Mouse (Mus musculus) embryo, embryonic 10.5 days (tissue): ENCODE data around the gene 2410004B18Rik.
"Not testable (repeated sequence)": the region's sequence is repeated elsewhere in the genome, so short reads cannot be mapped to it uniquely, and the experiment has no call there.

Experiments used
- DNase-seq: peaks from one replicate; pipeline ENCODE4 v3.0.0-alpha.2; 2015; ENCODE audit warnings: low spot score

2410004B18Rik gene

DNA sequence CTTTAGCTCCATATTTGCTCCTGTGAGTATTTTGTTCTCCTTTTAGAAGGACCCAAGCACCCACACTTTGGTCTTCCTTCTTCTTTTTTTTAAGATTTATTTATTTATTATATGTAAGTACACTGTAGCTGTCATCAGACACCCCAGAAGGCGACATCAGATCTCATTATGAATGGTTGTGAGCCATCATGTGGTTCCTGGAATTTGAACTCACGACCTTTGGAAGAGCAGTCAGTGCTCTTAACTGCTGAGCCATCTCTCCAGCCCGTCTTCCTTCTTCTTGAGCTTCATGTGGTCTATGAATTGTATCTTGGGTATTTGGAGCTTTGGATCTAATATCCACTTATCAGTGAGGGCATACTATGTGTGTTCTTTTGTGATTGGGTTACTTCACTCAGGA lies 27.8 kb downstream of the 2410004B18Rik start:
- not testable (repeated sequence) for DNase-seq

DNA sequence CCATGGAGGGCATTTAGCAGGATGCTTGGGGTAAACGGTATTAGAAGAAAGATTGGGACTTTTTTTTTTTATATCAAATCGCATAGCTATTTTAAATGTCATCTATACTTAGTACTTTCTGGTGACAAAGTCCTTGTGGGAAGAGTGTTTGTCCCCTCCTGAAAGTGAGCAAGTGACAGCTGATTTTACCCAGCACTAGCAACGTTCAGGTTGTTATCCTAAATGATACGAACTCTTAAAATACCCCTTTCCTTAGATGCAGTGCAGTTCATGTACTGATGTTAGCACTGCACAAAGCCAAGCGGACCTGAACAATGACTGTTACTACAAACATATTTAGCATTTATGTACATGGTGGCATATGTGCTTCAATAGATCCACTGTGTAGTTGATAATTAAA lies 29.0 kb downstream of the 2410004B18Rik start:
- DNase-seq, result no peak

DNA sequence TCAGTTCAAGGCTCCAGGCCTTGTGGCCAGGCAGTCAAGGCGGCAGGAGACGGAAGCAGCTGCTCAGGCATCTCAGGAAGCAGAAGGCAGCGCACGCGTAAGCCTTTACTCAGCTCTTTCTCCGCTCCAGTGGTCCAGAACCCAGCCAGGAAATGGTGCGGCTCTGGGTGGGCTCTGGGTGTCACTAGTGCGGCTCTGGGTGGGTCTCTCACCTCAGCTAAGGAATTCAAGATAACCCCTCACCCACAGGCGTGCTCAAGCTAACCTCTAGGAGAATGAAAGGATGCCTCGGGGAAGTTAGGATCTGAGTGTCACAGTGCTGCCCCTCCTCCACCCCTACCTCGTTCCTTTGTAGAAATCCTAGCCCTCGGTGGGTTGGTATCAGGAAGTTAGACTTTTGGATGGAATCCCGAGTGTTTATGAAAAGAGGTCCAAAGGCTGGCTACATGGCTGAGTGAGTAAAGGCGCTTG lies 31.3 kb downstream of the 2410004B18Rik start:
- no peak for DNase-seq

DNA sequence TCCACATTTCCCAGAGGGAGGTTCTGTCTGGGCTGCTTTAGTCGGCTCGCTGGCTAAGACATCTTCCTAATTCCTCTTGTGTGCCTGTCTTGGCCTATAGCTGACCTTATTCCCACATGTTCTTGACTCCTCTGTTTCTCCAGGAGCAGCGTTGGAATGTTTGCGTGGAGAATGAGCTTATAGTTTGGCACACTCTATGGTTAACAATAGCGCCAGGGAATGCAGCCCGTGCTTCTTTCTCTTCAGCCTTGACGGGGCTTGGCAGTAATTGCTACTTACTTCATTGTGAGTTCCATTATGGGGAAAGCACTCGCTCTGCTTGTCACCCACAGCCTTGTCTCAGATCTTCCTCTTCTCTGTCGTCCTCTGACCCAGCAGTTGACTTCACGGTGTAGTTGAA lies 33.7 kb downstream of the 2410004B18Rik start:
- DNase-seq, result no peak

DNA sequence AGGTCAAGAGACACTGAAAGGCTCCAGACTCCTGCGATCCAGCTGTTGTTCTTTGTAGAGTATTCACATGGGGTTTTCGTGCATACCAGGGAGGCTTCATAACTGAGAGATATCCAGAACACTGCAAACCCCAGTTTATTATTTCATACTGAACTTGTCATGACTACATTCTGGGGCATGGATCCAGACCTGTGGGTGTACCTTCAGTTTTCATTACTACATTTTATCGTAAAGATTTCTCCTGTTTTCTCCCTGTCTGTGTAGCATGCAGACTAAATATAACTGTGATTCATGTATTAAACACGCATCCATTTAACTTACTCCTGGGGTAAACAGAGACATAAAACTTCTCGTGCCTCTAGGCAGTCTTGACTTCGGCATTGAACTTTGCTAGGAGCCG lies 37.2 kb downstream of the 2410004B18Rik start:
- DNase-seq, result no peak

DNA sequence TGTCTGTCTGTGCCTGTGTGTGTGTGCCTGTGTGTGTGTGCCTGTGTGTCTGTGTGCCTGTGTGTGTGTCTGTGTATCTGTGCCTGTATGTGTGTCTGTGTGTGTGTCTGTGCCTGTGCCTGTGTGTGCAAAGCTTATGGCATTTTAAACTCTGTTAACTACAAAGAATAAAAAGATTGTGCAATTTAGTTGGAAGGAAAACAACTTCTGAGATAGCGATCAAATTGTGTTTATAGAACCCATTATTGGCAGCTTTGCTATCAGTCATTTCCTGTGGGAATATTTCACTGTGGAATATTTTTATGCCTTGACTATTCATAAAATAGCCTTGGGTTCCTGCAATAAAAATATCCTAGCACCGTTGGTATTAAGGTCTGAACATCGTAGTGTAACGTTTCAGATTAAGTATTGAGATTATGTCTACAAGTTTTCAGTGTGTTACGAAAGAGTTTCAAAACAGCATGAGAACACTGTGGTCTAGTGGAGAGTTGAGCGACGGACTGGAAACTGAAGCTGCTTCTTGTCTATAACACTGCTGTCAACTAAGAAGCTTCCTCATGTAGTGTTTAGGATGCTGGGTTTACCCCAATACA lies 47.6 kb downstream of the 2410004B18Rik start:
- DNase-seq, result no peak

DNA sequence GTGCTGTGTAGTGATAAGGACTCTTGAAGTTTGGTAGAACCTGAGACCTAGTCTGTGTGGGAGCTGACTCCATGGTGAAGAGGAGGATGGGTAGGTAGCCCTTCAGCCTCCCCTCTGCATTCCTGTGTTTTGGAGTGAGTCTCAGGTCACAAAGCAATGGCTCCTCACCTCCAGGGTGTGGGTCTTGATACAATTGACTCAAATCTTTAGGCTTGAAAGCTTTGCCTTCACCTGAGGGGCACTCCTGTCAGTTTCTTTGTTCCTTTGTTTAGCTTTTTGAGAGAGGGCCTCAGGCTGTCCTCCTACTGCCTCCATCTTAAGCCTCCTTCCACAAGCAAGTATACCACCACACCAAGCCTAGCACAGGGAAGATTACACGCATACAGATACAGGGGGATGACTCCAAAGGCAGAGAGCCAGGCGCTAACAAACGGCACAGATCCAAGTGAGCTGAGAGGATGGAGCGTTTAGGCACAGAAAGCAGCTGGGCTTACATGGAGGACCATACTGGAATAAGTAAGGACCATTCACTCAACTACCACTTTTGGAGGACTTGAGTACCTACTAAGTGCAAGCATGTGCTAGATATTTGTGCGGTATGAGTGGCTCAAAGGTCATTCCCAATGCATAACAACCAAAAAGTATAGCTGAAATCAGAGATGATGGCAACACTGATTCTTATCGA lies 48.6 kb downstream of the 2410004B18Rik start:
- DNase-seq, result no peak

DNA sequence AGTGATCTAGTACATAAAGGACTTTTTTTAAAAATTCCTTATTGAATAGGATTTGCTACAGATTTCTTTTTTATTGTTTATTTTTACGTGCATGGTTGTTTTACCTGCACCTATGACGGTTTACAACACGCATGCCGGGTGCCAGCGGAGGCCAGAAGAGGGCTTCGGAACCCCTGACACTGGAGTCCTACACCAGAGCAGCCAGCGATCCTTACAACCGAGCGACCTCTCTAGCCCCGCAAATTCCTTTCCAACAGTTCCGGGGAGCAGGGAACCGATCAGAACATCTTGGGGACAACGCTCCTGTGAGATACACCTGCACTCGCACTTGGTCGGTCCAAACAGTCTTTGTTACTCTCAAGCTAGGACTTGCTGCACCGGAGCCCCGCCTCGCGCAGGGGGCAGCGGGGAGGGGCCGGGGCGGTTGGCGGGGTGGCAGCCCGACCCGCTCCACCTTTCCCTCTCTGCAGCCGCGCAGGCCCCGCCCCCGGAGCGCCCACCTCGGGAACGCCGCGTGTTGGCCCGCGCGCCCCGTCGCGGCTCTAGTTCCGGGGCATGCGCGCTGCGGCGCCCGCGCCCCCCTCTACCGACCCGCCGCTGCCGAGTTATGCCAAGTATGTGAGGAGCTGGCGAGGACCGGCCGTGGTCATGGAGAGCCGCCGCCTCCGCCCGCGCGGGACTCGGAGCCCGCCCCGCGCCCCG lies 49.6 kb downstream of the 2410004B18Rik start, which contains the start of gene Syde2:
TSS of gene Syde2 (plus strand) at position 603 of the 702 bp plus-strand sequence.
- DNase-seq, result peak; percentile 83

DNA sequence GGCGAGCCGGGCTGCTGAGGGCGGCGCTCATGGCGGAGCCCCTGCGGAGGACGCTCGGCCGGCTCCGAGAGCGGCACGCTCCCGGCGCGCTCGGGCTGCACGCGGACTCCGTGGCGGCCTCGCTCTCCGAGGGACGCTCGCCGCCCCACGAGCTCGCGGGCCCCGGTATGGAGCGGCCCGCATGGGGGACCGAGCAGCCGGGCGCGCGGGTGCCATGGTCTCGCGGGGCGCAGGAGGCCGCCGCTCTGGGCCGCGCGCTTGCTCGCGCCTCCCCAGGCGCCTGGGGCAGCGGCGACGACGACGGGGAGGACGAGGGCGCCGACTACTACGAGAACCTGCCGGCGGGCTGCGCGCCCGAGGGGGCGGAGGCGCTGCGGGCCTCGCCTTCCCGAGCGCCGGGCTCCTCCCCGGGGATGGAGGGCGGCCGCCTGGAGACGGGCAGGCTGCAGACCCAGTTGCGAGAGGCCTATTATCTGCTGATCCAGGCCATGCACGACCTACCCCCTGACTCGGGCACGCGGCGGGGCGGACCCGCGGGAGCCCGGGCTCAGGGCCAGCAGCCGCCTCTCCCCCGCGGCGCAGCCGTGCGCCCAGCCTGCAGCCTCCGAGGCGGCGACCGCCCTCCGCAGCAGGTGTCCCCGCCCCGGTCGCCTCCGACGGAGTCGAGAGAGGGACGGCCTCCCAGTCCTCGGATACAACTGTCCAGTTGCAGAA lies 50.3 kb downstream of the 2410004B18Rik start:
- peak; percentile 58 for DNase-seq

DNA sequence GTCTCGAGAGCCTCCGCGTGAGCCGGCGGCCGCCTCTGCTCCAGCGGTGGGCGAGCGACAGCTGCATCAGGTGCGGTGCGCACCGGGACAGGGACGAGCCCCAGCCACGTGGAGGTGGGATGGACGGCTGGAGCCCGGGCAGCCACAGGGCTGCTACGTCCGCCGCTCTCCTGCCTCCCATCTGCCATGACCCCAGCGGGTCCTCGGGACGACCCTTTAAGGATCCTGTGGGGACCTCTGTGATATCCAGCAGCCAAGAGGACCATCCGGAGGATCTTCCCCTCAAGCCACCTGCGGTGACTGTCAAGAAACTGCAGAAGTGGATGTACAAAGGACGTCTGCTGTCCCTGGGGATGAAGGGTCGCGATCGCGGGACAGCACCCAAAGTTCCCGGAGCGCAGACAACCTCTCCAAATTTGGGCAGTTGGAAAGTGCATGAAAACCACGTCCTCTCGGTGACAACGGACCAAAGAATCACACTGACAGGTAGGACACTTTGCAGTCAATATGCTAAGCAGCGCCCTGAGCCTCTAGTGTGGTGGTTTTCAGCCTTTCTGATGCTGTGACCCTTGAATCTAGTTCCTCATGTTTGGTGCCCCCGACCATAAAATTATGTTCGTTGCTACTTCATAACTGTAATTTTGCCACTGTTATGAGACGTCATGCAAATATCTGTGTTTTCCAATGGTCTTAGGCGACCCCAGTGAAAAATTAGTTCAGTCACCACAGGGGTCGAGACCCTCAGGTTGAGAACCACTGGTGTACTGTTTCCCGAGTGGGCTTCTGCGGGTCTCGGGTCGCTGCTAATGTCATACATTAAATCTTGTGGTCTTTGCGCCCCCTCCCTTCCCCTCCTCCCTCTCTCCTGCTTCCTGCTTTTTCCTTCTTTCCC lies 51.1 kb downstream of the 2410004B18Rik start:
- peak; percentile 48 for DNase-seq

DNA sequence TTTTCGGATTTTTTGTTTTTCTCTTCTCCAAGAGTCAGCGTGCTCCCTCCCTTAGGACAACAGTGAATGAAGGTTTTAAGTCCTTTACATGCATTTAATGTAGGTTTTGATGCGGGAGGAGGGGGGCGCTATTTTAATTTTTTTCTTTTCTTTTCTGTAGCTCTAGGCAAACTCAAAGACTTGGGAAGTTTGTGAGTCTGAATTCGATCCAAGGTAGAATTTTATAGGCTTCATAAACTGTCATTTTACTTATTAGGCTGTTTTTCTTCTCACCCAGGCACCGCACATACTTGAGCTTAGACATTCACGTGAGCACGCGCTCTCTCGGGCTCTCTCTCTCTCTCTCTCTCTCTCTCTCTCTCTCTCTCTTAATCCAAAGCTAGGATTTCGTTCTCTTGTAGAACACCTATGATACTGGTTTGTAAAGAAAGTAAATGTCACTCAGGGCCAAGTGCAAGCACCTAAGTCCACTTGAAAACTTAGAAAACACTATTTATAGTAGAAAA lies 51.8 kb downstream of the 2410004B18Rik start:
- peak; percentile 41 for DNase-seq

DNA sequence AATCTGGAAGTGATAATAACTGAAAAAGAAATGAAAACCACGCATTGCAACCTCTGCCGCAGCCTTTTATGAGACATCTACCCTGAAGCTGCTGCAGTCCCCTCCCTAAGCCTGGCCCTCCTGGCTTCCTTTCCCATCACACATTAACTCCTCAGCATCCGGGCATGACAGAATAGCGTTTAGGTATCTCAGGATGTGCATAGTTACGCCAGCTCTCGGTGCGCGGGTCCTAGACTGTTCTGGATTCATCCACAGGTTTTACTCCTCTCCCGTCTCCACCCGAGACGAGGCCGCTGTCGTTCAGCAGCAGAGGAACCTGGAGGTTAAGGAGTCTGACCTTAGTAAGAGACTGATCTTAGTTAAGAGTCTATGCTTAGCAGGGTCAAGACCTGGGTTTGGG lies 53.3 kb downstream of the 2410004B18Rik start:
- no peak for DNase-seq

DNA sequence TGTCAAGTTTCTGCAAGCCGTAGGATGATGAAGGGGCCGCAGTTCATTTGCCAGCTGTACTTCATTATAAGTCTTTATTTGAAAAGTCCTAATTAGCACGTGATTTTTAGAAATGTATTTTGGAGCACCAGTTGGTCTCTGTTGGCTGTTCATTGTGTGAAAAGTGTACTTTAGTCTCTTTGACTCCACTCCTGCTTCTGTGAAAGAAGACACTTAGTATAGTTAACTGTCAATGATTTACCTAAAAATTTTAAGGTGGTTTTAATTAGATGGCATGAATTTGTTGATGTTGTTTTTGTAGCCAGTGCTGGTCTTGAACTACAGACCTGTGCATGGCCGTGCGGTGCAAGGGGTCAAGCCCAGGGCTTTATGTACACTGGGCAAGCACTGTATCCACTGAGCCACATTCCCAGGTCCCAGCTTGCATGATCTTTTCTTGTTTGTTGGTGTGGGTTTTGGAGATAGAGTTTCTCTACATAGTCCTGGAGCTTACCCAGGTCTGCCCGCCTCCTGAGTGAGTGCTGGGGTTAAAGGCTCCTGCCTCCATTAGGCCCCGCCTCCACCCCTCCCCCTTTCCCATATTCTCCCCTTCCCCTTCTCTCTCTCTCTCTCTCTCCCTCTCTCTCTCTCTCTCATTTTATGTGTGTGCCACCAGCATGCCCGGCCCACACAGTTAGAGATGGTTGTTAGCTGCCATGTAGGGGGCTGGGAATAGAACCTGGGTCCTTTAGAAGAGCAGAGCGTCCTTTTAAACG lies 54.3 kb downstream of the 2410004B18Rik start:
- no peak for DNase-seq

DNA sequence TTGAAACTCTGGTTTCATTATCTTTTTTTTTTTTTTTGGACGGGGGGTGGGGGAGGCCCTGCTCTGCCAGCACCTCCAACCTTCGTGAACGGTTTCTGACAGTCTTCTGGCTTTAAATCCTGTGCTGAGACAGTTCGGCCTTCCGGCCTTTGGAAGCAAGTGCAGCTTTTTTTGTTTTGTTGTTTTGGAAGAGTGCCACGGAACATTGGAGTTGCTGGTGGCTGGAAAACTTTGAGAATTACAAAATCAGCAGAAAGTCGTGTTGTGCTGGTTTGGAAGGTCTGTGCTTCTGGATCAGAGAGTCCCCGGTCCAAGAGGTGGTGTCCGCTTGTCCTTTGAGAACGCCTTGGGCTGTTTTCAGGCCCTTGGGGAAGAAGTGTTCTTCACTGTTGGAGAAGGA lies 55.0 kb downstream of the 2410004B18Rik start:
- DNase-seq, result no peak

DNA sequence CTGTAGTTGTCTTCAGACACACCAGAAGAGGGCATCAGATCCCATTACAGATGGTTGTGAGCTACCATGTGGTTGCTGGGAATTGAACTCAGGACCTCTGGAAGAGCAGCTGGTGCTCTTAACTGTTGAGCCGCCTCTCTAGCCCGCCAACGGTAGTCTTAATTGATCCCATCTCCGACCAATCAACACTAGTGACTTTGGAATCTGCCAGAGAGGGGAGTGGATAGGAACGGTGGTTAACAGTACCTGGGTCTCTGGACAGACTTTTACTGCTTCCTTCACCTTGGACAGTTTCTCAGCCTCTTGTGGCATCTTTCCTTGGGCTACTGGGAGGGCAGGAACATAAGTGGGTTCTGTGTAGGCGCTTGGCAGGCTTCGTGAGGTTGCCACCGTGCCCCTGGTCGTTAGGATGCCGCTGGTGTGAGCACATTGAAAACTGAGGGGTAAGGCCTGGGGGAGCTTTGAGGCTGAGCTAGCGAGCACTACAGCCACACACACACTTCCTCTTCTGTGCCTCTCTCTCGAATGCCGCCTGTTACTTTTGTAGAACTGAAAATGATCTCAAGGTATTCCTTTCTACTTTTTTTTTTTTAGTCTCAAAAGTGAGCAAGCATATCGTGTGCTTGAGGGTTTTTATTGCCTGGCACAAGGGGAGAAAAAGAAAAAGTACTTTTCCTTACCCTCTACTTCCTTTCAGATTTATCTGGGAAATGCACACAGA lies 55.8 kb downstream of the 2410004B18Rik start:
- no peak for DNase-seq
